Mouse (Mus musculus): ENCODE data around the gene Magea6.
"Not testable (repeated sequence)": the region's sequence is repeated elsewhere in the genome, so short reads cannot be mapped to it uniquely, and the experiment has no call there.

Magea6 gene

DNA sequence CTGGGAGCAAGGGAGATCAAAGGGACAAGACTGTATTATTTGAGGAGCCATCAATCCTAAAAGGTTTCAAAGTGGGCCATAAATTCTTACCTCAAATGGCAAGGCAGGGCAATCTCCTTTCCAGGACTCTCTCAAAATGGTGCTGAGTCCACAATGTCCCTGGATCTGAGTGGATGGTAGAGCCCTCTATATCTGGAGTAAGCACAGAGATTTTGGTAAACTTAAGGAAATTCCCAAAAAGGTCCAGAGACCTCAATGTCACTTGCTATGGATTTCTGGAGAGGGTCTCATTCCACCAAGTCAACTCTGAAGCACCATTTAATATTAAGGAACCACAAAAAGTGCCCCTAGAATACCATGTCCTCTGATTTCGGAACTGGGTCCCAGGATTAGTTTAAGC lies at the start of gene Magea6:
Magea6 (minus strand) TSS at position 101 of the 400 bp plus-strand sequence.
- not testable (repeated sequence) for DNase-seq (ENCODE audit: low spot score in 2 of 2)

DNA sequence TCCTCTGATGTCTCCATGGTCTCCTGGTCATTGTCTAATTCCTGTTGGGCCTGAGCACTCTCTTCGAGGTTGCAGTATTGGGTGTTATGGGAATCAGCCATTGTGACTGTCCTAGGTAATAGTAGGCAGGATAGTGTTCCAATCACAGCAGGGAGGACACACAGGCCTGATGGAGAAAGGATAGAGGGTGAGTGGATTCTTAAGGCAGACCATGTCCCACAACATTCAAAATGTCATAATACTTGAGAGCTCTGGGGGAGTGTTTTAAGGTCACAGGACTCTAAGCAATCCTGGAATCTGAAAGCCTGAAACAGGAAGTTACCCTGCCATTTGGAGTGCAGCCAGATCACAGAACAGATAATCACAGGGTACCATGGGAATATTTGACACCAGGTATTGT lies 13.6 kb upstream of the Magea6 start, which contains the start of gene Magea3:
Magea3 (minus strand) TSS at position 101 of the 400 bp plus-strand sequence.
- DNase-seq (ENCODE audit: low spot score in 2 of 2): not testable (repeated sequence)

GRCm38 (mm10) chrX:154890167-154890566 lies 45.6 kb downstream of the Magea6 start, which contains the start of gene Cldn34b1:
Gene Cldn34b1, minus strand, starts transcription at chrX:154890267.
- not testable (repeated sequence) for DNase-seq (ENCODE audit: low spot score in 2 of 2)
